Mouse (Mus musculus) natural killer cell, adult 2 months (primary cell): Measurements from ENCODE around the gene Bglap3.
A peak's percentile ranks its signal among the peaks of the same experiment; 100 is the strongest.
"Not testable (repeated sequence)": the region's sequence is repeated elsewhere in the genome, so short reads cannot be mapped to it uniquely, and the experiment has no call there.

ENCODE experiments used
- DNase-seq, 2 experiments: peaks; one replicate each; pipeline ENCODE4 v3.0.0; 2022; ENCODE audit warnings: low spot score in 2 of 2

The Bglap3 gene

DNA sequence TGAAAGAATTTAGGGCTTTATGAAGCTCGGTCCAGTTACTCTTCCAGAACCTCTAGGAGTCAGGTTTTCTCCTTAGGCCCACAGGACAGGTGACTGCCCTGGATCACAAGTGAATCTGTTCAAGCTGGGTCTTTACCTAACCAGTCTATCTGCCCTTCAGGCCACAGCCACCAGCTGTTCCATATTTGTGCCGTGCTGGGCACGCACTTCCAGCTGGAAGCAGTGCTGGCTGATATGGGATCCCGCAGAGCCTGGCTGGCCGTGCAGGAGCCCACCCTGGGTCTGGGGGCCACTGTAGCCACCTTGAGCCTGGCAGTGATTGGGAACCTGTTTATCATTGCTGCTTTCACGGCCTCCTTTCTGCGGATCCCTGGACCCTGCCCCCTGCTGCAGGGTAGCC is 4.1 kb upstream of the Bglap3 start:
- DNase-seq: not testable (repeated sequence)

DNA sequence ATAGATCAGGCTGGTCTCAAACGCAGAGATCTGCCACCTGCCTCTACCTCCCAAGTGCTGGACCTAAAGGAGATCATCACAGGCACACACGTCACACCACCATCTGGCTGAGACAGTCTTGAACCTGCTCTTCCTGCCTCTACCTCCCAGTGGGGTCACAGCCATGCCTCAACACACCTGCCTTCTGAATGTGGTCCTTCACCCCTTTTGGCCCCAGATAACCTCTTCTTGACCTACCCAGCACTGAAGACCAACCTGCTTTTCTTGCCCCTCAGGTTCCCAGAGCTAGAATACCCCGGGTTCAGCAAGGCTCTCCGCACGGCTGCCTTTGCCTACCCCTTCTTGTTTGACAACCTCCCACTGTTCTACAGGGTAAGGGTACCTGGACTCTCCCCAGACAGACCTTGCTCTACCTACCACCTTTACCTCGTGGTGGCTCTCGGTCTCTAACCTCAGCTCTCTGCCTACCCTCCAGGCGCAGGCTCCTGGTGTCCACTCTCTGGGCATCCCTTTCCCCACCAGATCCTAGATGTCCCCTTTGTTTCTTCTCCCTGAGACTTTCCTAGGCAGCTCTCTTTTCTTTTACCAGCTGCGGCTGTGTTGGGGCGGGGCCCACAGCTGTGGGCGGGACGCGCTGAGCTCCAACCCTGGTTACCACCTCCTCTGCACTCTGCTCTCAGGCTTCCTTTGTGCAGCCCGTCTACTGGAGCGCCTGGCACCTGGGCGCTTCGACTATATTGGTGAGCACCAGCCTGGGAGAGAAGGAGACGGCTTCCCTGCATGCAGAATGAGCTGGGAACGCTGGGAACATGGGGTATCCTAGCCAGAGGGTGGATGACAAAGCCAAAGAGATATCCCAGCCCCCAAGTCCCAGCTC is 3.4 kb upstream of the Bglap3 start:
- not testable (repeated sequence) for DNase-seq

DNA sequence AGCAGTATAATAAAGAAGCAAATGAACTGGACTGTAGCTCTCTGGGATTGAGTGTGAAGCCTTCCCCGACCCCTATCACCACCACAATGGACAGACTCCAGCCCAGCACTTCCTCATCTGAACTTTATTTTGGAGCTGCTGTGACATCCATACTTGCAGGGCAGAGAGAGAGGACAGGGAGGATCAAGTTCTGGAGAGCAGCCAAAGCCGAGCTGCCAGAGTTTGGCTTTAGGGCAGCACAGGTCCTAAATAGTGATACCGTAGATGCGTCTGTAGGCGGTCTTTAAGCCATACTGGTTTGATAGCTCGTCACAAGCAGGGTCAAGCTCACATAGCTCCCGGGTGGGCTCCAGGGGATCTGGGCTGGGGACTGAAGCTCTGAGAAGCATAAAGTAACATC is 4.0 kb downstream of the Bglap3 start:
- DNase-seq: not testable (repeated sequence)

DNA sequence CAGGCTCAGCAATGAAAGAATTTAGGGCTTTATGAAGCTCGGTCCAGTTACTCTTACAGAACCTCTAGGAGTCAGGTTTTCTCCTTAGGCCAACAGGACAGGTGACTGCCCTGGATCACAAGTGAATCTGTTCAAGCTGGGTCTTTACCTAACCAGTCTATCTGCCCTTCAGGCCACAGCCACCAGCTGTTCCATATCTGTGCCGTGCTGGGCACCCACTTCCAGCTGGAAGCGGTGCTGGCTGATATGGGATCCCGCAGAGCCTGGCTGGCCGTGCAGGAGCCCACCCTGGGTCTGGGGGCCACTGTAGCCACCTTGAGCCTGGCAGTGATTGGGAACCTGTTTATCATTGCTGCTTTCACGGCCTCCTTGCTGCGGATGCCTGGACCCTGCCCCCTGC is 5.0 kb downstream of the Bglap3 start:
- not testable (repeated sequence) for DNase-seq

DNA sequence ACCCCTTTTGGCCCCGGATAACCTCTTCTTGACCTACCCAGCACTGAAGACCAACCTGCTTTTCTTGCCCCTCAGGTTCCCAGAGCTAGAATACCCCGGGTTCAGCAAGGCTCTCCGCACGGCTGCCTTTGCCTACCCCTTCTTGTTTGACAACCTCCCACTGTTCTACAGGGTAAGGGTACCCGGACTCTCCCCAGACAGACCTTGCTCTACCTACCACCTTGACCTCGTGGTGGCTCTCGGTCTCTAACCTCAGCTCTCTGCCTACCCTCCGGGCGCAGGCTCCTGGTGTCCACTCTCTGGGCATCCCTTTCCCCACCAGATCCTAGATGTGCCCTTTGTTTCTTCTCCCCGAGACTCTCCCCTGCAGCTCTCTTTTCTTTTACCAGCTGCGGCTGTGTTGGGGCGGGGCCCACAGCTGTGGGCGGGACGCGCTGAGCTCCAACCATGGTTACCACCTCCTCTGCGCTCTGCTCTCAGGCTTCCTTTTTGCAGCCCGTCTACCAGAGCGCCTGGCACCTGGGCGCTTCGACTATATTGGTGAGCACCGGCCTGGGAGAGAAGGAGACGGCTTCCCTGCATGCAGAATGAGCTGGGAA is 5.6 kb downstream of the Bglap3 start:
- peak in 1 of 2 experiments; percentile 34 for DNase-seq

DNA sequence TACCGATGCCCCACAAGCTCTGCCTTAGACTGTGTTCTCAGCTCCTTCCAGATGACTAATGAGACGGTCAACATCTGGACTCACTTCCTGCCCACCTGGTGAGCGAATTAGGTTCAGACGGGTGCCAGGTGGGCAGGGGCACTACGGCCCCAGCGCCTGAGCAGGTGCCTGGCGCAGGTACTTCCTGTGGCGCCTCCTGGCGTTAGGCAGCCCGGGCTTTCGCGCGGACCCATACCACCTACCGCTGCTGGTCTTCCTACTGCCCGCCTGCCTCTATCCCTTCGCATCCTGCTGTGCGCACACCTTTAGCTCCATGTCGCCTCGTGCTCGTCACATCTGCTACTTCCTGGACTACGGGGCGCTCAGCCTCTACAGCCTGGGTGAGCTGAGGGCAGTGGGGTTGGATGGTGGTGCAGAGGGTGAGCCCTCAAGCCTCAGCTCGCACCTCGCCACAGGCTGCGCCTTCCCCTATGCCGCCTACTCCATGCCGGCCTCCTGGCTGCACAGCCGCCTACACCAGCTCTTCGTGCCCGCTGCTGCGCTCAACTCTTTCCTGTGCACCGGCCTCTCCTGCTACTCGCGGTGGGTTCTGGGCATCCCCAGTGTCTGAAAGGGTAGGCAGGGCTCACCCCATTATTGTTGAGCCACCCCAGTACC is 6.7 kb downstream of the Bglap3 start:
- no peak for DNase-seq

DNA sequence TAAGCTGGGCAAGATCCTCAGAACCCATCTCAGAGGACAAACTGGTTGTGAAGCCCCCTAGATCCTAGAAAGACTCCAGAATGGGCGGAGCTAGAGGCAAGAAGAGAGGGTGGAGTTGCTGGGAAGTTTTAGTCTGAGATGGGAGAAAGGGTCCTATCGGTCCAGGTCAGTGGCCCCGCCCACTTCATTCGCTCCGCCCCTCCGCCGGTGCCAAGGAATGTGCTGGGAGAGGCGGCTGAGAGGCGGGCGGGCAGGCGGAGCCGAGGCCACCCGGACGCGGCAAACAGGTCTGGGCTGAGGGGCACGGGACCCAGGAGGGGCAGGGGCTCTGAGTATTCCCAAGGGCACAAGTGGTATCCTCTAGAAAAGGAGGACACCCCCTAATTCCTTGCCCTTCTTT is 8.2 kb downstream of the Bglap3 start, which contains the start of gene Paqr6:
Paqr6 (plus strand) TSS at position 248 of the 400 bp plus-strand sequence.
- DNase-seq: no peak

DNA sequence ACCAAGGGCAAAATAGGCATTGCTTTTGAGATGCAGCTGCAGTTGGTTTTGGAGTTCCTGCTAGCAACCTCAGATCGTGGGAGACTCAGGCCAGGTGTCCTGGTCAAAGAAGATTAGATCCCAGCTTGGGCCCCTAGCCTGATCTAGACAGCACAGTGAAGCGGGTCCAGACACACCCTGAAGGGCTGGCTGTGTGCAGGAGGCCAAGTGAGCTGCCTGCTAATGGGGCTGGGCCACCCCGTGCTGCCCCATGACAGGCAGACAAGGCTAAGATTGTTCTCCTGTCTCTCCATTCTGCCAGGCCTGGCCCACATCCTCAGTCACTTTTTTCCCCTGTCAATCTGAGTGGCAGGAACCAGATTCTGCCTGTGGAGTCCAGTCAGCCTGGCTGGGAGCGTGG is 8.8 kb downstream of the Bglap3 start:
- DNase-seq: no peak

DNA sequence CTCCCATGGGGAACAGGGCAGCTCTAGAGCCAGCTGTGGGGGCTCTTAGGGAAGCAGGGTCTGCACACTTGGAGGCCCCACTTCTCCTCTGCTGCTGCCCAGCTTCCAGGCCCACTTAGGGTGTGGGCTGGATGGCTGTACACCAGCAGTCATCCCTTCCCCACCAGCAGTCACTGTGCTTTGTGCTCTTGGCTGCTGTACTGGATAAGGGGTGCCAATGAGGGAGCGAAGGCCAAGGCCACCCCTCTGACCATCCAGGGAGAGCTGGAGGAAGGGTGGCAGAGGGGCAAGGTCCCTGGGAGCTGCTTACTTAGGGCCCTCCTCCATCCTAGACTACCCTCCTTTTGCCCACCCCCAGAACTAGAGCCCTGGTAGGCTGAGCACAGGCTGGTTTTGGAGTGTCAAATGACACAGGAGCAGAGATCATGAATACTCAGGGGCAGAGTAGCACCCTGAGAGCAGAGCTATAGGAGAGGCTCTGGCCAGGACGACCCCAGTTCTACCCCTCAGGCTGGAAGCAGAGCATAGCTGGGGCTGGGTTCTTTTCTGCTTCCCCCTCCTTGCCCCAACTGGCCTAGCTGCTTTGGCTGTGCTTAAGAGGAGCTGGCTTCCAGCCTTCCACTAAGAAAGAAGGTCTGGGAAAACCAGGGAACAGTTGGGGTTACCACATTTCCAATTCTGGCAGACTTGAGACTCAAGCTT is 10.8 kb downstream of the Bglap3 start:
- no peak for DNase-seq

DNA sequence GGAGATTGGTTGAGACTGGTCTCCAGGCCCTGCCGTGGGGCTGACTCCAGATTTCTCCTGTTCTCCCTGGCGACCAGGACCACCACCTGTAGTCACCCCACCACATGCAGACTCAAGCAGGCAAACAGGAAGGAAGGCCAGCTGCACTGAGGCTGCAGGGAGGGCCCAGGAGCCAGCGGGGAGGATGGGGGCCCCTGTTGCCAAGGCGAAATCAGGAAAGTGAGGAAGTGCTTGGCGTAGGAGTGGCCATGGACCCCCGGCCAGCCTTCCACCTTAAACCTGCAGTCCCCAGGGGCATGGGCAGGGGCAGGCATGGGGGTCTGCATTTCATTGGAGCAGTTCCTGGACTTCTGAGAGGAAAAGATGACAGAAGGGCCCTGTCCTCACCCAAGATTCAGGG is 11.4 kb downstream of the Bglap3 start:
- no peak for DNase-seq

DNA sequence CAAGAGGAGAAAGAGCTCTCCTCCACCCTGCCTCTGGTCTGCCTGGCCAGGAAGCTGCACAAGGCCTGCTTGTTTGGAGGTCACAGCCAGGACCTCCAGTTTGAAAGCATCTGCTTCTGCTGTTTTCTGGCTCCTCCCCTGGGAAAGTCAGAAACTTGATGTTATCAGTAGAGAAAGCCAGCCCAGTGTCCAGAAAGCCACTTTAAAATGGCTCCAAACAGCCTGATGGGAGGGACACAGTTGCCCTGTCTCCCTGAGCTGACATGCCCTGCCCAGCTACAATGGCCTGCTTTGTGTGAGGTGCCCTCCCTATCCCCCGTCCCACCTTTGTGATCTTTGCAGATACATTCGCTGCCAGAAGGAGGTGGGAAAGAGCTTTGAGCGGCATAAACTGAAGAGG is 12.6 kb downstream of the Bglap3 start:
- no peak for DNase-seq

DNA sequence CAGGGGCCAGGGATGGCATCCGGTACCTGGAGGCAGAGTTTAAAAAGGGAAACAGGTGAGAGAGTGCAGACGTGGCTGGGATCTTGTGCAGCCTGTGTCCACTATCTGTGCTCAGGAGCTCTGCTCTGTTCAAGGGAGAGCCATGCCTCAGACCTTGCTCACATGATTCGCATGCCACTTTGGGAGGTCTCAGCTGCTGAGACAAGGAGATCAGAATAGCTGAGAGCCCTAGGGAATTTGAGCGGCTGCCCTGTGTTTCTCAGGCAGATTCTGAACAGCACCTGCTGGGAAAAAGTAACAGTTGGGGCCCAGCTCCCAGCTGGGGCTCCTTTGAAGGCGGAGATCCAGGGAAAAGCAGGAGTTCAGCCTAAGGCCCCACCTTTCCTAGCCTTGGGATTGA is 13.0 kb downstream of the Bglap3 start:
- DNase-seq: no peak

DNA sequence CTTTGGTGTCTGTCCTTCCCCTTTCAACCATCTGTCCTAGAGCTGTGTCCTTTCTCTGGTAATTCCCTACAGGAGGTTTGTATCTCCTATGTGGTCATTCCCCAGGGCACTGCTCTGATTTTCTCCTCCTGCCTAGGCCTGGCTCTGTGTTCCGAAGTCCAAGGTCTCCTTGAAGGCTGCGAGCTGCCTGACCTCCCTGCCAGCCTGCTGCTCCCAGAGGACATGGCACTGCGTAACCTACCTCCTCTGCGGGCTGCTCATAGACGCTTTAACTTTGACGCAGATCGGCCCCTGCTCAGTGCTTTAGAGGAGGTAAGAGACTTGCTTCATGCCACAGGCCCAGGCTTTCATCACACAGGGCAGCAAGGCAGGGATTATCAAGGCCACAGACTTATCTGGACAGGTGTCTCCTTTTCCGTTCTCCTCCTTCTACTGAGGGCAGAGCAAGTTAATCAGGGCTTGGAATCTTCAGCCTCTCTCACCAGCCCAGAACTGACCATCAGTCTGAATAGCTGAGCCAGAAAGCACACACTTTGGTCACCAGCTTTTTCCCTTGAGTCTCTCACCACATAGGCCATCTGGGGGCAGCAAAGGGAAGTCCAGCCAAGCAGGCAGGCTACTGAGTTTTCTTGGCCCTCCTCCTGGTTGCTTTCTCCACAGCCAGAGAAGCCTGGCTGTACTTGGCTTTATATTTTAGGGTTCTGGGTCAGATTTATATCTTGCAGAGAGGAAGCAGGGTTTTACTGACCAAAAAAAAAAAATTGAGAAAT is 18.0 kb downstream of the Bglap3 start:
- no peak for DNase-seq

DNA sequence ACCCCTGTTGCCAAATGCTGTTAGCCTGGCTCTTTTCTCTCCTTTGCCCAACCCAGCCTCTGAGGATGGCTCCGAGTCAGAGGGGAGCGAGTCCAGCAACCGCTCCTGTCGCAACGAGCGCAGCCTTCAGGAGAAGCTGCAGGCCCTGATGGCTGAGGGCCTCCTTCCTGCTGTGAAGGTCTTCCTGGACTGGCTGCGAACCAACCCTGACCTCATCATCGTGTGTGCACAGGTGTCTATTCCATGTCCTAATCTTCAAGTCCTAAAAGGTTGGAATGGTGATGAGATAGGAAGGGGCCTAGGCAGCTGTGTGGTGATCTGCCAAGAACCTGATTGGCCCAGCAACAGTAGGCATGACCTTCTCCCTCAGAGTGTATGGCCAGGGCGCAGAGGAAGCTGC is 19.6 kb downstream of the Bglap3 start:
- no peak for DNase-seq

DNA sequence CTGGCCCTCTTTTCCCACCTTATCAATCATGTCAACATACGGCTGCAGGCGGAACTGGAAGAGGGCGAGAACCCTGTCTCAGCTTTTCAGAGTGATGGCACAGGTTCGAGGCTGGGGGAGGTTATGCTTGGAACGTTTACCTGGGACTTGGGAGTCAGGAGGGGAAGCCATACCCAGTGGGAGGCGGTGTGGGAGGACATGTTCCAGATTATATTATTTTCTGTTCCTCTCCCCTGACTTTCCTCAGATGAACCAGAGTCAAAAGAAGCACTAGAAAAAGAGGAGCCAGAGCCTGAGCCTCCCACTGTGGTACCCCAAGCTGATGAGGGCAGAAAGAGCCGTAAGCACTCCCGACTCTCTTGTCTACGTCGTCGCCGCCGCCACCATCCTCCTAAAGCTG is 21.8 kb downstream of the Bglap3 start:
- DNase-seq: no peak

DNA sequence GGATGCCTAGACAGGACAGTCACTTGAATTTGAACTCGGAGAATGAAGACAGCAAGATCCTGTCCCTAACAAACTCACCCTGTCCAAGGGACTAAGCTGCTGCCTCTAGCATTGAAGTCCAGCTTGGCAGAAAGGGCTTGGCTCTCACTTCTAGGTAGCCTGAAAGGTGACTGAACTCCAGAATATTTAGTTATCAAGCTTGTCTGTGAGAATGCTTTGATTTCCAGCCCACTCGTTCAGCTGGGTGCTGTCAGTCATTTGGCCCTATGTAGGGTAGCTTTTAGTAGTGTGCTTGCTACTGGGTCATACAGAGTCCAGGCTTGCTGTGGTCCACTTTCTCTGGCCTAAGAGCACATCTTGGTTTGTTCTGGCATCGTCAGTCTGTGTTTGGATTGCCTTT is 33.5 kb downstream of the Bglap3 start:
- no peak for DNase-seq

DNA sequence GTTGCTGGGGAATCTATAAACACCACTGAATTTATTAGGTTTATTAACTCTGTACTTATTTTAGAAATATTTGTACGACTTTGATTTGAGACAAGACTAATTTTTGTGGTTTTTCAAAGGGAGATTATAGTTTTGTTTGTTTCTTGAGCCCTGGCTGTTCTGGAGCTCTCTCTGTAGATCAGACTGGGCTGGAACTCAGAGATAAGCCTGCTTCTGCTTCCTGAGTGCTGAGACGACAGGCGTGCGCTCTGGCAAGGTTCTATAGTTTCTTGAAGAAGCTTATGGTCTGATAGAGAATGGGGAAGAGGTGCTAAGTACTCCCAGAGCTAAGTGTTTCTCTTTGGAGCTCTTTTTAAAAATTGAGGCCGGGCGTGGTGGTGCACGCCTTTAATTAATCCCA is 34.2 kb downstream of the Bglap3 start:
- no peak for DNase-seq

DNA sequence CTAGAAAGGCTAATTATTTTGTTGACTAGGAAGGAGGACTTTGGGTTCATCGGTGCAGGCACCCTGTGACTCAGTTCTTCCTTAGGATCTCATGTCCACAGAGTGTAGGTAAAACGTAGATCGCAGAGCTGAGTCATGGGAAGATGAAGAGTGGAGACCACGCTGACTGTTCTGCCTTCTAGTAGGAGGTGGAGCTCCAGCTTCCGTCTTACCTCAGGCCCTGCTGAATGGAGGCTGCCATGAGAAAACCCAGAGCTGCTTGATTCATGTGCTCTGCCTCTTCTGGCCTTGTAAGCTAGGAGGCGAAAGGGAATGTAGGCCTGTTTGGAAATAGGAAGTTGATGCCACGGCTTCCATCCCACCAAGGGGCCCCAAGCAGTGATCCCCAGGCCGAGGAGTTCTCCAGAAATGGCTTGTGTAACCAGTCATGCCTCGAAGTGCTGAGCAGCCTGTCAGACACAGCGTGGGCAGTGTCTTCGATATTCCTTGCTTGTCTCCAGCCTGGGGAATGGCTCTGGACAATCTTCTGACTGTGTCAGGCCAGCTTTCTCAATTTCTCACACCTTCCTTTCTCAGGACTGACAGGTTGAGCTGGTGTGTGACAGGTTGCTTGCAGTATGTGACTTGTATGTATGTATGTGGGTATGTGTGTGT is 35.0 kb downstream of the Bglap3 start:
- DNase-seq: peak in 1 of 2 experiments; percentile 16

DNA sequence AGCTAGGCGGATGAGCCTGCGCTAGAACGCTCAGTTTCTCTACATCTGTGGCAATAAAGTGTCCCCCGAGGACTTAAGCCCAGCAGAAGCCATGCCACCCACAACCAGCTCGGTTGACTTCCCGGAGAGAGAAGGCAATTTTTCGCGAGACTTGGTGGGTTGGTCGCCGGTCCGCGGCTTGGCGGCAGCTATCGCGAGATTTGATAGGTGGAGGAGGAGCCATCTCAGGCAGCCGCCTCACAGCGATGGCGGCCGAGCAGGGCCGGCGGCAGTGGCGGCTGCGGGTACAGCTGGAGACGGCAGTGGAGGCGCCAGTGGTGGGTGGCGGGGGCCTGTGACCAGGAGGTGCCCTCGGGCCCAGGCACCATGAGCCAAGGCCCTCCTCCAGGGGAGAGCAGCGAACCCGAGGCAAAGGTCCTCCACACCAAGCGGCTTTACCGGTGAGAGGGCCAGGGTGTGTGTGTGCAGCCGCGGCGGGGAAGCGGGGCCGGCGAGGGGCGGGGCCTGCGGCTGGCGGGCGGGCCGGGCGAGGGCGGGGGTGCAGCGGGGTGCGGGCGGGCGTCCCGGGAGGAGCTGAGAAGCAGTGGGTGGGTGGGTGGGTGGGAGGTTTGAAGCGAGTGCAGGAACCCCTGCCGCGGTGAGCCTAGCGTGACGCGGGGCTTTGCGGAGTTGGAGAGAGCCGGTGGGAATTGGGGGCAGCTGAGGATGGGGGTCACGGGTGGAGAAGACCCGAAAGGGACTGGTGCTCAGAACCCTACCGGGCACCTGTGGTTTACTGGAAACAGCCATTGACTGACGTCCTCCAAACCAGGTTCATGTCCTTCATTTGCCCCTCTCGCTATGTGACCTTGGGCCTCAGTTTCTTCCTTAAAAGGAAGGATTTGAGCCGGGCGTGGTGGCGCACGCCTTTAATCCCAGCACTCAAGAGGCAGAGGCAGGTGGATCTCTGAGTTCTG is 36.2 kb downstream of the Bglap3 start, which contains the start of the genes Tmem79 and Smg5:
Tmem79 (minus strand) TSS at position 91 of the 956 bp plus-strand sequence.
Smg5 (plus strand) TSS at position 203 of the 956 bp plus-strand sequence.
- peak; percentile 97 for DNase-seq
